Mouse (Mus musculus) lung, postnatal 0 days (tissue): ENCODE measurements around the gene 1700029I15Rik.

ENCODE experiments used
- CTCF ChIP-seq: IDR thresholded peaks from 2 replicates; pipeline ENCODE4 v1.5.1; 2016; ENCODE audit warnings: antibody characterized with exemption, mild to moderate bottlenecking
- EP300 ChIP-seq: IDR thresholded peaks from 2 replicates; pipeline ENCODE4 v1.6.1; 2016; ENCODE audit warnings: antibody characterized with exemption, mild to moderate bottlenecking, control low read depth

GRCm38 (mm10) chr2:92400682-92401081, 18.3 kb downstream of the 1700029I15Rik start:
- TF ChIP-seq CTCF (no peak), EP300 (no peak)
